Mouse (Mus musculus) hindbrain, embryonic 14.5 days (tissue): ENCODE measurements around the gene Clybl. TPM values are rescaled to one million over a fixed set of nuclear protein-coding genes. Genes with fewer than 3 reads are reported as not detected.
A peak's percentile ranks its signal among the peaks of the same experiment; 100 is the strongest.

Experiments used
- ATAC-seq: fragments of 200-750 bp; cut with Nextera tagmentation; 2 replicates; pipeline ENCODE4 v1.8.0; 2017; ENCODE audit warnings: moderate number of reproducible peaks, mild to moderate bottlenecking, moderate TSS enrichment, moderate library complexity; ENCODE audit not compliant: low FRiP score
- DNase-seq: peaks from one replicate; pipeline ENCODE4 v3.0.0-alpha.2; 2015; ENCODE audit warnings: low spot score
- H3K27ac ChIP-seq: fragments of 300-500 bp; sonication (generic); 2 replicates; pipeline ENCODE4 v1.5.1; 2014; ENCODE audit warnings: mild to moderate bottlenecking, moderate library complexity
- H3K27me3 ChIP-seq: fragments of 300-500 bp; sonication (generic); 2 replicates; pipeline ENCODE4 v1.6.1; 2014; ENCODE audit warnings: mild to moderate bottlenecking, low read length, mixed read lengths; ENCODE audit not compliant: control insufficient read depth, insufficient read depth
- H3K36me3 ChIP-seq: fragments of 300-500 bp; sonication (generic); replicated peaks from 2 replicates; pipeline ENCODE4 v1.6.1; 2014; ENCODE audit not compliant: control insufficient read depth, insufficient read depth
- H3K4me1 ChIP-seq: fragments of 300-500 bp; sonication (generic); replicated peaks from 2 replicates; pipeline ENCODE4 v1.6.1; 2014; ENCODE audit warnings: antibody characterized with exemption, low read length, mixed read lengths; ENCODE audit not compliant: control insufficient read depth, insufficient read depth
- H3K4me2 ChIP-seq: fragments of 300-500 bp; sonication (generic); replicated peaks from 2 replicates; pipeline ENCODE4 v1.6.1; 2014; ENCODE audit warnings: mild to moderate bottlenecking, moderate library complexity
- H3K4me3 ChIP-seq: fragments of 300-500 bp; sonication (generic); replicated peaks from 2 replicates; pipeline ENCODE4 v1.5.1; 2014; ENCODE audit warnings: mild to moderate bottlenecking, low read length
- H3K9ac ChIP-seq: fragments of 300-500 bp; sonication (generic); 2 replicates; pipeline ENCODE4 v1.6.1; 2014
- H3K9me3 ChIP-seq: fragments of 300-500 bp; sonication (generic); 2 replicates; pipeline ENCODE4 v1.6.1; 2016; ENCODE audit warnings: low read length; ENCODE audit not compliant: control insufficient read depth
- WGBS: fragments of 180-500 bp; shearing (Covaris S2); extraction: QIAGEN DNeasy Blood & Tissue Kit; methylation state at CpG from one replicate; pipeline ENCODE4 v1.1.7; 2014; 5-methylcytosine and 5-hydroxymethylcytosine counted together
- polyA plus RNA-seq: library from polyadenylated mRNA; unstranded; fragments of >200 nt; fragmentation: Nextera tagmentation; extraction: Ambion mirVana; gene quantifications from 2 replicates; pipeline ENCODE4 v1.2.1, GENCODE M21; 2014

The Clybl gene
- polyA plus RNA-seq, 1 experiment from 2014 or later = 16.3 TPM

DNA sequence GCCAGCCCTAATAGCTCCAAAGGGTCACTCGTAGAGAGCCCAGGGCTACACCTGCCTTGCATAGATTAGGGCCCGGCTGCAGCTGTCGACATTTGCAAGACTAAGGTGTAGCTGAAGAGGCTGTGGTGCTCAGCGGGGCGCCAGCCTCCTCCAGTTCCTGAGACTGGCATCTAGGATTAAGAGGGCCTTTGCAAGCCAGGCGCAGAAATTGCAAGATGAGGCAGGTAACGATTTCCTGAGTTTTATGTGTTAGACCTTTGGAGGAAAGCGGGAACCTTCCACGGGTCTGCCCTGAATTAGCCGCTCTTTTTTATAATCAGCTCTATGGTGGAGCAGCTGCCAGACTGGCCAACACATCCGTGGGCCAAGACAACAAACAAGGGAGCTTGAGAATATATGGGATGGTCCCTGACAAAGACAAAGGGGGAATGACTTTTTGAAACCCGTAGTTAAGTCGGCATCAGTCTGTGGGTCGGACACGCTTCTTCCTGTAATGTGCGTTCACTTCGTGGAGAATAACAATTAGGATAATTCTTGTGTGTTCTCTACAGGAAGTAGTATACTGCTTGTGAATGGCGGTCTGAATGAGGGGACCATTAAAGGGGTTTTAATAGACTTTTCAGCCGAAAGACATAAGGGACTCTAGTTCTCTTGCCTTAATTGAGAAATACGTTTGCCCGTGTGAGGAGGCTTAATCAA lies 74.2 kb downstream of the Clybl start:
- no peaks in the 10 kb centered on the region for H3K9me3 ChIP-seq
- WGBS = 5% methylated on average over 21 of the region's 21 CpGs
- ATAC-seq (no peak), DNase-seq (no peak)
- H3K9ac ChIP-seq = no peak overlapping the region
- H3K4me3 ChIP-seq = no peak overlapping the region
- peaks cover 13% of the 10 kb centered on the region for H3K4me1 ChIP-seq
- no peaks in the 10 kb centered on the region for H3K36me3 ChIP-seq
- peaks cover 47% of the 10 kb centered on the region for H3K27me3 ChIP-seq
- peak overlapping the region; percentile 36 for H3K4me2 ChIP-seq
- peak overlapping the region; percentile 15; the same call in 1 of the 2 replicates for H3K27ac ChIP-seq

DNA sequence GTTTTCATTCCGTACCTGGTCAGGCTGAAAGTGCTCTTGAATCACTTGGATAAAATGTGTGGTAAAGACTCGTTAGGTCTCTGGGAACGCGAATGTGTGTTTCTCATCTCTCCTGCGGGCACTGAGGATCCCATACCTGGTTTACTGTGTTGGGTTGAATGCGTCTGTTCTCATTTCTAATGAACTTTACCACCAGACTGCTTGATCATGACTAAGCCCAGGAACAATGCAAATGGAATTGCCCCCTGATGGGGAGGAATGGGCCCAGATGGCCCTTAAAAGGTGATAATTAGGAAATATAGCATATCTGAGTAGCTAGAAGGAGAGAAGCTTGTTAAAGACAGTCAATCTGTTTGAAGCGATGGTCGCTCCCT lies 74.7 kb downstream of the Clybl start:
- ATAC-seq (peak; percentile 48; the same call in 1 of the 2 replicates), DNase-seq (no peak)
- WGBS = 10% methylated on average over 8 of the region's 8 CpGs
- peaks cover 47% of the 10 kb centered on the region for H3K27me3 ChIP-seq
- peaks cover 13% of the 10 kb centered on the region for H3K4me1 ChIP-seq
- no peaks in the 10 kb centered on the region for H3K9me3 ChIP-seq
- no peaks in the 10 kb centered on the region for H3K36me3 ChIP-seq
- H3K9ac ChIP-seq = no peak overlapping the region
- H3K27ac ChIP-seq = no peak overlapping the region
- no peak overlapping the region for H3K4me3 ChIP-seq
- H3K4me2 ChIP-seq = peak overlapping the region; percentile 36

DNA sequence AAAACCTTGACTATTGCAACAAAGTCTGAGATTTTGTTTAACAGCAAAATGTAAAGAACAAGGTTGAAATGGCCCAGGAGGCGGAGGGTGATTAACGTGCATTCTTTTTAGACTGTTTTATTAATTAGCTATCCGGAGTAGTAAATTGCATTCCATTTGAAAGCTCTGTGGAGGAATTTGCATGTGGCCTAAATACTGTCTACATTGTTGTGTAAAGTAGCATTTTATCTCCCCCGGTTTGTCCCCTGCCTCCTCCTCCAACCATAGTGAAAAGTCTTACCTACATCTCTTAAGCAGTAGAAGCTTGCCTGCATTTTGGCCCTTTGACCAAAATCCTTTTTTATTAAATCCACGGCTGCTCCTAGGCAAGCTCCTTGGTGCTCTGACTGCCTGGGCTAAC lies 76.8 kb downstream of the Clybl start:
- WGBS = 19% methylated on average over 5 of the region's 5 CpGs
- Histone ChIP-seq H3K4me2 (no peak overlapping the region), H3K27ac (no peak overlapping the region), H3K9ac (no peak overlapping the region), H3K9me3 (no peaks in the 10 kb centered on the region), H3K4me1 (peaks cover 13% of the 10 kb centered on the region), H3K4me3 (no peak overlapping the region), H3K27me3 (peaks cover 50% of the 10 kb centered on the region), H3K36me3 (no peaks in the 10 kb centered on the region)
- ATAC-seq = no peak
- DNase-seq = no peak

DNA sequence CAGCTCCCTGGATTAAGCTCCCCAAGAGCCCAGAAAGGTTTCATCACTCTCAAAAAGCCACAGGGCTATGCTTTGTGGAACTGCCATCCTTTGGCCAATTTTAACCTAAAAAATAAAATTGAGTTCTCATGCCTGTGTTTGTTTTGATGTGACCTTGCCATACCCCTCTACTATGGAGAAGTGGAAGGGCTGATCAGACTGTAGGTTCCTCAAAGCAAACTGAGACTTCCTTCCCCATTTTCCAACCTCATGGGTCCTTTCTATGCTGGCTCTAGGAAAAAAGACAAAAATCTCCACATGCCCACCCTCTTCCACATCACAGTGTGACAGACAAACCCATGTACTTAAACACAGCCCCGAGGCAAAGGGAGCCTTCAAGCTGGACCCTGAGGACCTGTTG lies 79.7 kb downstream of the Clybl start:
- ATAC-seq (no peak), DNase-seq (no peak)
- Histone ChIP-seq H3K4me2 (no peak overlapping the region), H3K9me3 (no peaks in the 10 kb centered on the region), H3K27ac (no peak overlapping the region), H3K36me3 (no peaks in the 10 kb centered on the region), H3K4me1 (peaks cover 2% of the 10 kb centered on the region; the same call in 1 of the 2 replicates), H3K4me3 (no peak overlapping the region), H3K27me3 (peaks cover 34% of the 10 kb centered on the region), H3K9ac (no peak overlapping the region)
- WGBS = 85% methylated on average over 1 of the region's 1 CpGs

DNA sequence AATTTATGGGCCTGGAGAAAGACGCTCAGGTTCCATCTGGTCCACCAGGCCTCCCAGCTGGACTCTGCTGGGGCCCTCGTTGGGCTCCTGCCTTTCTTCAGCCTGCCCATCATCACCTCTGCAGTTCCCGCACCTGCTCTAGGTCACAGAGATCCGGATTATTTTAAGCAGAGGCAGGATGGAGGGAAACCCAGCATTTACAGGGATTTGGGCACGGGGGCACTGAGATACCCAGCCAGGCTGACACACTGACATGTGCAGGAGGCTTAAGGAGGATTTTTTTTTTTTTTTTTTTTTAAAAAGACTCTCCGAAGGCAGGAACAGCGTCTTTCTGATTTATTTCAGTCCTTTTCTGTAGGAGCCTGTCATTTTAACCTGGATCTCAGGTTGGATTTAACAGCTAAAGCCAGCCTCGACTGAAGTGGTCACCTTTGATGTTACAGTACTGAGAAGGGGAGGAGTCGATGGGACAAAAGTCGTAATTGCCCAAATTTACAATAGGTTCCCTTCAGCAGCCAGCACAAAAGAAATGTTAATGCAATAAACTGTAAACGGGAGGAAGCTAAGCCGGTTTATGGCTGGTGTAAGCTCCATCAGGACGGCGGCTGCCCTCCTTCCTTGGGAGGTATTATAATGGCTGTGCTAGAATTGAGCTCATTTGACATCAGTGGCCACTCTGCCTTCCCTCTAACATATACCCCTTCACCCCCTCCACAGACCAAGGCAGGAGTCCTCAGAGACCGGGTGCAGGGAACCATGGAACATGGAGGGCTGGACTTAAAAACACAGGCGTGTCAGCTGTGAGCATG lies 81.6 kb downstream of the Clybl start:
- Histone ChIP-seq H3K9me3 (no peaks in the 10 kb centered on the region), H3K9ac (no peak overlapping the region; the same call in 1 of the 2 replicates), H3K4me3 (no peak overlapping the region), H3K4me1 (no peaks in the 10 kb centered on the region), H3K27me3 (peaks cover 20% of the 10 kb centered on the region; the same call in 1 of the 2 replicates), H3K4me2 (no peak overlapping the region), H3K27ac (no peak overlapping the region), H3K36me3 (no peaks in the 10 kb centered on the region)
- DNase-seq (no peak), ATAC-seq (no peak)
- 45% methylated on average over 16 of the region's 16 CpGs for WGBS

DNA sequence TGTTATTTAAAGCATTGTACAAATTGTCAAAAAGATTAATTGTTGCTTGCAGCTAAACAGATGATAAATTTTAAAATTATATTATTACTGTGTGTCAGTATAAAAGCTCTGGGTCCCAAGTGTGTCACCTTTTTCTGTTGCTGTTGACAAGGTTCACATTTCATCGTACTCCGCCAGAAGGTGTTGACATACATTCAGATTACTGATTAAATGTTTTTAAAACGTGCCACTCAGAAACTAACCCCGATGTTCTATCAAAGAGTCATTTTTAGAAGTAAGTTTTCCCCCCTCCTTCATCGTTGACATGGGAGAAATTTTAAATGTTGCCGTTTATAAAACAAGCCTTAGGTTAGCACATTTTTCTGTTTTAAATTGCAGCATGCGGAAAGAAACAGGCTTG lies 83.7 kb downstream of the Clybl start:
- Histone ChIP-seq H3K9me3 (no peaks in the 10 kb centered on the region), H3K27me3 (peaks cover 8% of the 10 kb centered on the region; the same call in 1 of the 2 replicates), H3K4me2 (no peak overlapping the region), H3K27ac (no peak overlapping the region), H3K9ac (no peak overlapping the region), H3K36me3 (no peaks in the 10 kb centered on the region), H3K4me3 (no peak overlapping the region), H3K4me1 (no peaks in the 10 kb centered on the region)
- 77% methylated on average over 7 of the region's 7 CpGs for WGBS
- DNase-seq (no peak), ATAC-seq (no peak)

DNA sequence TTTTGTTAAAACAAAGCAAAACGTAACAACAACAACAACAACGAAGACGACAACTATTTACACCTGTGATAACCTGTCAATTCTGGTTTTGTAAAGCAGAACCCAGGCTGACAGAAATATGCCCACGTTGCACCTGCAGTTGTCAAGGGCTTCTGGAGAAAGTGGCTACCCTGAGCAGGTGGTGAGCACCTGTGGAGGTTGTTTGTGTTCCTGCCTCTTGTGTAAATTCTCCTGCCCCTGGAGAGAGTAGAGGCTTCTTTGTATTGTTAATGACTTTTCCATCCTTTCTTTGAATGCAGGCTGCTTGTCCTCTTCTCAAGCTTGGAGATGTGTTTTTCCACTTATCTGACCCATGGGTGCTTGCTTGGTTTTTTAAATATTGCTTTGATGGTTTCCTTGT lies 86.1 kb downstream of the Clybl start:
- H3K36me3 ChIP-seq = no peaks in the 10 kb centered on the region
- no peaks in the 10 kb centered on the region for H3K9me3 ChIP-seq
- H3K4me2 ChIP-seq = no peak overlapping the region
- no peak overlapping the region for H3K9ac ChIP-seq
- H3K27me3 ChIP-seq = peaks cover 6% of the 10 kb centered on the region; the same call in 1 of the 2 replicates
- no peak overlapping the region for H3K4me3 ChIP-seq
- WGBS = 46% methylated on average over 4 of the region's 4 CpGs
- no peak overlapping the region for H3K27ac ChIP-seq
- ATAC-seq (no peak), DNase-seq (no peak)
- H3K4me1 ChIP-seq = peaks cover 6% of the 10 kb centered on the region; the same call in 1 of the 2 replicates

DNA sequence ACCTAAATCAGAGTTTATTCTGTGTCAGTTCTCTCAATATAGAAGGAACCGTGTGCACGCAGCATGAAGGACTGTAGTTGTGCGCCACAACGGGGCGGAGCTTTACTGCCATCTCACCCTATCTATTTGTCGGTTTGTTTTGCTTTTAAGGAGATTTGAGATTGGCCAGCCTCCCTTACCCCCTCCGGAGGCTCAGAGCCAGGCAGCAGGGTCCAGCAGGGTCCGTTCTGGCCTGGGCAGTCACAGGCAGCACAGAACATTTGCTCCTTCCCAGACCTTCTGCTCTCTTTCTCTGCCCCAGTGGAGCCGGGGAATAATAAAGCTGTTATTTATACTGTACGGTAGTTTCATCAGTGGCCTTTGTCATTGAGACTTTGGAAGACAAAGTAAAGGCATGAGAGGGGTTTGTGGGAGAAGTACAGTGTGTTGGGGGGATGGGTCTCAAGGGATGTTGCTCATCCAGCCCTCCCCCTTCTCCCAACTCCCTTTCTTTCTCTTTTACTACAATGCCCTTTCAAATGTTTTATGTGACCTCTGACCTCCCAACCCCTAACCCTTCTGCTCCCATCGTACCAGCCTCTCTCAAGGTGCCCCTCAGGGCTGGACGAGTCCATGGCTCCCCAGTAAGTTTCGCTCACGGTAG lies 89.7 kb downstream of the Clybl start:
- H3K4me1 ChIP-seq = peaks cover 6% of the 10 kb centered on the region; the same call in 1 of the 2 replicates
- no peaks in the 10 kb centered on the region for H3K9me3 ChIP-seq
- DNase-seq = no peak
- no peak overlapping the region for H3K9ac ChIP-seq
- H3K4me3 ChIP-seq = no peak overlapping the region
- H3K27ac ChIP-seq = no peak overlapping the region
- peak overlapping the region; percentile 24 for H3K4me2 ChIP-seq
- peaks cover 10% of the 10 kb centered on the region; the same call in 1 of the 2 replicates for H3K27me3 ChIP-seq
- no peaks in the 10 kb centered on the region for H3K36me3 ChIP-seq
- 18% methylated on average over 14 of the region's 14 CpGs for WGBS
- ATAC-seq = 0 out of 2 replicates have a peak, but pooled peaks have one; percentile 17

DNA sequence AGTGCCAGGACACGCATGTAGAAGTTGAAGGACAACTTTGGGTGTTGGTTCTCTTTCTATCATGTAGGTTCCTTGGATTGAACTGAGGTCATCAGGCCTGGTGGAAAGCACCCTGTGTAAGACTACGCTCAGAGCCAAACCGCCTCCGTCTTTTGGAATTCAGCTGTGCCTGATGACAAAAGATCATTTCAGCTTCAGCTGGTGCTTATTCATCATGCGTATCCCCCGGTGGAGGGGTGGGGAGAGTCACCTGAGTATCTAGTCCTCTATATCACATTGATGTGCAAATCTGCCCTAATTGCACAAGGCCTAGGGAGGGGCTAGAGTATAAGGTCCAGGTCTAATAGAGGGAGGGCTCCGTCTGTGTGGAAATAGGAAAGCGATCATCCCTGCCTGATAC lies 95.6 kb downstream of the Clybl start:
- Histone ChIP-seq H3K4me1 (peaks cover 7% of the 10 kb centered on the region; the same call in 1 of the 2 replicates), H3K27me3 (peaks cover 54% of the 10 kb centered on the region), H3K36me3 (no peaks in the 10 kb centered on the region), H3K9ac (no peak overlapping the region), H3K9me3 (no peaks in the 10 kb centered on the region), H3K4me3 (no peak overlapping the region), H3K4me2 (no peak overlapping the region), H3K27ac (no peak overlapping the region)
- ATAC-seq (no peak), DNase-seq (no peak)
- 57% methylated on average over 8 of the region's 8 CpGs for WGBS
